In the genomic region with DNA sequence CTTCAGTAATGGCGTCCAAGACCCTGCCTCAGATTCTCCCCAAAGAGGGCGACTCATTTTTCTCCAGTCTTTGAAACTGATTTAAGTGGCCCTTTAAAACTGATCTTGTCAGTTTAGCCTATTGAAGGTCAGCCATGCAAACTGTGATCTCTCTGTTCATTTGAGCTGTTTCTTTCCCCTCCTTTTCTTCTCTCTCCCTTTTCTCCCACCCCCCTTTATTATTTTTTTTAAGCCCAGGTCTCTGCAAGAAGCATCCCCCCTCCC, we compare ENCODE assay signal across 9 mouse cellular contexts. TPM values are rescaled to one million over a fixed set of nuclear protein-coding genes. Genes with fewer than 3 reads are reported as not detected.
DNase-seq lines count a peak whose midpoint lies in the region; ATAC-seq and TF ChIP-seq lines count a peak whose summit lies in the region.
"Had no signal": no experiment of that assay in that cellular context is flagged by ENCODE, and none has a peak within 500 bp of the region (broad histone marks: within the 10 kb centered on the region; RNA-seq: fewer than 3 reads in every experiment).

No protein-coding gene starts in this region.

- no peak for TF ChIP-seq CTCF in lung, postnatal 0 days (IDR thresholded peaks at IDR 0.05)
- no peak for TF ChIP-seq CTCF in liver, embryonic 14.5 days (IDR thresholded peaks at IDR 0.05; ENCODE audit: low read depth)

- peak; percentile 63 for DNase-seq in embryo, embryonic 10 days (ENCODE audit: low spot score)
- DNase-seq in embryo, embryonic 11 days, result no peak
- no peak for DNase-seq in lung, postnatal 0 days (ENCODE audit: low spot score)
- no peak for DNase-seq in lung, adult 18-20 months
- DNase-seq in liver, embryonic 14.5 days (ENCODE audit: low read depth in 3 of 3, low spot score in 3 of 3), result no peak
- no peak for DNase-seq in testis, postnatal 10 days (ENCODE audit: low spot score)
- DNase-seq in ovary, adult 18-20 months (ENCODE audit: low spot score), result no peak

- H3K27ac ChIP-seq in lung, postnatal 0 days (ENCODE audit: low read length), result peak overlapping the region; percentile 68
- no peak overlapping the region for H3K27ac ChIP-seq in liver, embryonic 14.5 days

- TF ChIP-seq EP300 in lung, postnatal 0 days (IDR thresholded peaks at IDR 0.05), result no peak
- TF ChIP-seq EP300 in liver, embryonic 14.5 days (IDR thresholded peaks at IDR 0.05; ENCODE audit: low read depth), result no peak

- H3K4me2 ChIP-seq in lung, postnatal 0 days (replicated peaks; ENCODE audit: low read depth, low read length), result peak overlapping the region; percentile 89
- peak overlapping the region; percentile 21 for H3K4me2 ChIP-seq in liver, embryonic 14.5 days (ENCODE audit: low read depth)

- 8% methylated on average over 2 of the region's 2 CpGs for WGBS in lung, postnatal 0 days
- 33% methylated on average over 2 of the region's 2 CpGs for WGBS in liver, embryonic 14.5 days (ENCODE audit: insufficient replicate concordance)

- ATAC-seq in lung, postnatal 0 days, result no peak
- no peak for ATAC-seq in liver, embryonic 14.5 days (ENCODE audit: insufficient read depth)
- ATAC-seq in erythroblast, adult 5-6 weeks (replicated peaks; ENCODE audit: low FRiP score, poor library complexity, severe bottlenecking), result no peak

- H3K9ac ChIP-seq in lung, postnatal 0 days (replicated peaks; ENCODE audit: low read depth), result 0 out of 2 replicates have a peak overlapping the region, but pooled peaks have one; percentile 20
- H3K9ac ChIP-seq in liver, embryonic 14.5 days (replicated peaks), result no peak overlapping the region

- no peaks in the 10 kb centered on the region for H3K9me3 ChIP-seq in lung, postnatal 0 days (ENCODE audit: low read length)
- no peaks in the 10 kb centered on the region for H3K9me3 ChIP-seq in liver, embryonic 14.5 days (ENCODE audit: control insufficient read depth, low read length)

- peaks cover 7% of the 10 kb centered on the region; the same call in 1 of the 2 replicates for H3K4me1 ChIP-seq in lung, postnatal 0 days (ENCODE audit: insufficient read depth, low read depth, low read length)
- H3K4me1 ChIP-seq in liver, embryonic 14.5 days (replicated peaks; ENCODE audit: control insufficient read depth in 2 of 2, insufficient read depth in 2 of 2, low read length in 1 of 2), result no peaks in the 10 kb centered on the region

- no peaks in the 10 kb centered on the region for H3K27me3 ChIP-seq in lung, postnatal 0 days (replicated peaks; ENCODE audit: insufficient read depth, low read length)
- peaks cover 45% of the 10 kb centered on the region for H3K27me3 ChIP-seq in liver, embryonic 14.5 days (ENCODE audit: control insufficient read depth, insufficient read depth, low read length)

- 0 out of 2 replicates have a peak, but pooled peaks cover 5% of the 10 kb centered on the region for H3K36me3 ChIP-seq in lung, postnatal 0 days (ENCODE audit: insufficient read depth, low read length)
- no peaks in the 10 kb centered on the region for H3K36me3 ChIP-seq in liver, embryonic 14.5 days (replicated peaks; ENCODE audit: control insufficient read depth, insufficient read depth, low read depth)

- peak overlapping the region; percentile 88 for H3K4me3 ChIP-seq in lung, postnatal 0 days (ENCODE audit: low read depth, low read length)
- H3K4me3 ChIP-seq in liver, embryonic 14.5 days (ENCODE audit: insufficient read depth in 1 of 2, low read depth in 2 of 2, low read length in 2 of 2), result peak overlapping the region in 1 of 2 experiments; percentile 27; a peak in 1 of 4 replicates

RNA-seq across cellular contexts. Expression of gene Nr2f2, which starts 11.2 kb away (rescaled TPM):
- 72.7 and 89.1 TPM in 2 replicates for polyA plus RNA-seq in lung, postnatal 0 days (2015; fragmentation: Nextera tagmentation; extraction: Ambion mirVana)
- 10.1 and 12.0 TPM in 2 replicates for polyA plus RNA-seq in liver, embryonic 14.5 days (2012; rRNA removed)
- polyA plus RNA-seq in liver, embryonic 14.5 days (2014; fragmentation: Nextera tagmentation; extraction: Ambion mirVana), result 6.3 and 8.5 TPM in 2 replicates
- total RNA-seq in erythroblast, adult 5-6 weeks (2015; ENCODE audit: low replicate concordance), result not detected in 2 replicates
- not detected in 2 replicates for total RNA-seq in erythroblast, adult 5-6 weeks (2017; ENCODE audit: low replicate concordance)
- total RNA-seq: common myeloid progenitor, adult 5-6 weeks had no signal
